Mouse (Mus musculus): ENCODE measurements around the gene Gstm2. TPM values are rescaled to one million over a fixed set of nuclear protein-coding genes. Genes with fewer than 3 reads are reported as not detected.
"Not testable (repeated sequence)": the region's sequence is repeated elsewhere in the genome, so short reads cannot be mapped to it uniquely, and the experiment has no call there.

The Gstm2 gene
- polyA plus RNA-seq, 1 experiment from 2014 or later = 6.2 TPM

- H3K27ac ChIP-seq (replicated peaks; ENCODE audit: low read depth, low read length) = no peak overlapping the region
- H3K9ac ChIP-seq (replicated peaks; ENCODE audit: low read length) = no peak overlapping the region
- DNase-seq (peak; percentile 76), ATAC-seq (ENCODE audit: low FRiP score, low TSS enrichment) (no peak)
- no peaks in the 10 kb centered on the region for H3K9me3 ChIP-seq (ENCODE audit: control insufficient read depth, low read length)
- no peak overlapping the region for H3K4me3 ChIP-seq (replicated peaks; ENCODE audit: low read depth, low read length)
- H3K27me3 ChIP-seq (ENCODE audit: control insufficient read depth, insufficient read depth, low read length) = no peaks in the 10 kb centered on the region
- H3K4me2 ChIP-seq (ENCODE audit: low read length) = no peak overlapping the region
- H3K4me1 ChIP-seq (ENCODE audit: control insufficient read depth, insufficient read depth, low read length) = peaks cover 8% of the 10 kb centered on the region; the same call in 1 of the 2 replicates
- 18% methylated on average over 3 of the region's 3 CpGs for WGBS
- no peaks in the 10 kb centered on the region for H3K36me3 ChIP-seq (ENCODE audit: control insufficient read depth, insufficient read depth, low read length)
These were observed 25.3 kb upstream of the Gstm2 start for GRCm38 (mm10) chr3:108011558-108011957.

GRCm38 (mm10) chr3:108010286-108010685 lies 24.0 kb upstream of the Gstm2 start:
- no peak for ATAC-seq (ENCODE audit: low FRiP score, low TSS enrichment)
- Histone ChIP-seq H3K9me3 (ENCODE audit: control insufficient read depth, low read length) (no peaks in the 10 kb centered on the region), H3K27ac (replicated peaks; ENCODE audit: low read depth, low read length) (no peak overlapping the region), H3K4me2 (ENCODE audit: low read length) (no peak overlapping the region), H3K9ac (replicated peaks; ENCODE audit: low read length) (no peak overlapping the region), H3K4me3 (replicated peaks; ENCODE audit: low read depth, low read length) (no peak overlapping the region), H3K36me3 (ENCODE audit: control insufficient read depth, insufficient read depth, low read length) (no peaks in the 10 kb centered on the region), H3K27me3 (ENCODE audit: control insufficient read depth, insufficient read depth, low read length) (no peaks in the 10 kb centered on the region), H3K4me1 (ENCODE audit: control insufficient read depth, insufficient read depth, low read length) (peaks cover 8% of the 10 kb centered on the region; the same call in 1 of the 2 replicates)
- WGBS = 62% methylated on average over 2 of the region's 2 CpGs
- peak; percentile 53 for DNase-seq

- no peaks in the 10 kb centered on the region for H3K36me3 ChIP-seq (ENCODE audit: control insufficient read depth, insufficient read depth, low read length)
- no peaks in the 10 kb centered on the region for H3K9me3 ChIP-seq (ENCODE audit: control insufficient read depth, low read length)
- H3K4me1 ChIP-seq (ENCODE audit: control insufficient read depth, insufficient read depth, low read length) = no peaks in the 10 kb centered on the region
- ATAC-seq (ENCODE audit: low FRiP score, low TSS enrichment) = no peak
- no peak for DNase-seq
- no peaks in the 10 kb centered on the region for H3K27me3 ChIP-seq (ENCODE audit: control insufficient read depth, insufficient read depth, low read length)
- no peak overlapping the region for H3K27ac ChIP-seq (replicated peaks; ENCODE audit: low read depth, low read length)
- H3K4me3 ChIP-seq (replicated peaks; ENCODE audit: low read depth, low read length) = no peak overlapping the region
- 90% methylated on average over 8 of the region's 8 CpGs for WGBS
- H3K9ac ChIP-seq (replicated peaks; ENCODE audit: low read length) = no peak overlapping the region
- no peak overlapping the region for H3K4me2 ChIP-seq (ENCODE audit: low read length)
These were observed 15.8 kb upstream of the Gstm2 start for GRCm38 (mm10) chr3:108002021-108002420.

- H3K36me3 ChIP-seq (ENCODE audit: control insufficient read depth, insufficient read depth, low read length) = no peaks in the 10 kb centered on the region
- no peaks in the 10 kb centered on the region for H3K4me1 ChIP-seq (ENCODE audit: control insufficient read depth, insufficient read depth, low read length)
- H3K9ac ChIP-seq (replicated peaks; ENCODE audit: low read length) = no peak overlapping the region
- WGBS = 89% methylated on average over 3 of the region's 3 CpGs
- H3K4me2 ChIP-seq (ENCODE audit: low read length) = no peak overlapping the region
- no peak overlapping the region for H3K27ac ChIP-seq (replicated peaks; ENCODE audit: low read depth, low read length)
- H3K4me3 ChIP-seq (replicated peaks; ENCODE audit: low read depth, low read length) = no peak overlapping the region
- no peaks in the 10 kb centered on the region for H3K27me3 ChIP-seq (ENCODE audit: control insufficient read depth, insufficient read depth, low read length)
- H3K9me3 ChIP-seq (ENCODE audit: control insufficient read depth, low read length) = no peaks in the 10 kb centered on the region
- no peak for DNase-seq
- ATAC-seq (ENCODE audit: low FRiP score, low TSS enrichment) = no peak
These were observed 13.2 kb upstream of the Gstm2 start for GRCm38 (mm10) chr3:107999491-107999890.

- ATAC-seq (ENCODE audit: low FRiP score, low TSS enrichment) (no peak), DNase-seq (no peak)
- H3K27me3 ChIP-seq (ENCODE audit: control insufficient read depth, insufficient read depth, low read length) = no peaks in the 10 kb centered on the region
- WGBS = 81% methylated on average over 3 of the region's 3 CpGs
- no peak overlapping the region for H3K4me3 ChIP-seq (replicated peaks; ENCODE audit: low read depth, low read length)
- no peaks in the 10 kb centered on the region for H3K9me3 ChIP-seq (ENCODE audit: control insufficient read depth, low read length)
- no peak overlapping the region for H3K27ac ChIP-seq (replicated peaks; ENCODE audit: low read depth, low read length)
- H3K36me3 ChIP-seq (ENCODE audit: control insufficient read depth, insufficient read depth, low read length) = no peaks in the 10 kb centered on the region
- H3K4me2 ChIP-seq (ENCODE audit: low read length) = no peak overlapping the region
- no peaks in the 10 kb centered on the region for H3K4me1 ChIP-seq (ENCODE audit: control insufficient read depth, insufficient read depth, low read length)
- no peak overlapping the region for H3K9ac ChIP-seq (replicated peaks; ENCODE audit: low read length)
These were observed 12.3 kb upstream of the Gstm2 start for GRCm38 (mm10) chr3:107998591-107998990.

- Histone ChIP-seq H3K9me3 (ENCODE audit: control insufficient read depth, low read length) (no peaks in the 10 kb centered on the region), H3K27ac (replicated peaks; ENCODE audit: low read depth, low read length) (no peak overlapping the region), H3K27me3 (ENCODE audit: control insufficient read depth, insufficient read depth, low read length) (no peaks in the 10 kb centered on the region), H3K36me3 (ENCODE audit: control insufficient read depth, insufficient read depth, low read length) (no peaks in the 10 kb centered on the region), H3K4me3 (replicated peaks; ENCODE audit: low read depth, low read length) (no peak overlapping the region), H3K4me2 (ENCODE audit: low read length) (no peak overlapping the region), H3K9ac (replicated peaks; ENCODE audit: low read length) (no peak overlapping the region), H3K4me1 (ENCODE audit: control insufficient read depth, insufficient read depth, low read length) (no peaks in the 10 kb centered on the region)
- 84% methylated on average over 4 of the region's 4 CpGs for WGBS
- no peak for ATAC-seq (ENCODE audit: low FRiP score, low TSS enrichment)
- DNase-seq = no peak
These were observed 10.3 kb upstream of the Gstm2 start for GRCm38 (mm10) chr3:107996576-107996975.

- not testable (repeated sequence) for ATAC-seq (ENCODE audit: low FRiP score, low TSS enrichment); H3K4me3 ChIP-seq (replicated peaks; ENCODE audit: low read depth, low read length); H3K27ac ChIP-seq (replicated peaks; ENCODE audit: low read depth, low read length); H3K4me2 ChIP-seq (ENCODE audit: low read length); H3K9me3 ChIP-seq (ENCODE audit: control insufficient read depth, low read length); H3K36me3 ChIP-seq (ENCODE audit: control insufficient read depth, insufficient read depth, low read length); H3K9ac ChIP-seq (replicated peaks; ENCODE audit: low read length); H3K4me1 ChIP-seq (ENCODE audit: control insufficient read depth, insufficient read depth, low read length); DNase-seq; H3K27me3 ChIP-seq (ENCODE audit: control insufficient read depth, insufficient read depth, low read length)
- WGBS = 74% methylated on average over 2 of the region's 2 CpGs
These were observed 9.7 kb upstream of the Gstm2 start for GRCm38 (mm10) chr3:107995974-107996373.

- not testable (repeated sequence) for H3K27me3 ChIP-seq (ENCODE audit: control insufficient read depth, insufficient read depth, low read length); DNase-seq; H3K4me1 ChIP-seq (ENCODE audit: control insufficient read depth, insufficient read depth, low read length); ATAC-seq (ENCODE audit: low FRiP score, low TSS enrichment); H3K4me3 ChIP-seq (replicated peaks; ENCODE audit: low read depth, low read length); H3K27ac ChIP-seq (replicated peaks; ENCODE audit: low read depth, low read length); H3K9ac ChIP-seq (replicated peaks; ENCODE audit: low read length); H3K9me3 ChIP-seq (ENCODE audit: control insufficient read depth, low read length); H3K36me3 ChIP-seq (ENCODE audit: control insufficient read depth, insufficient read depth, low read length); H3K4me2 ChIP-seq (ENCODE audit: low read length)
- 96% methylated on average over 2 of the region's 2 CpGs for WGBS
These were observed 1.1 kb downstream of the Gstm2 start for GRCm38 (mm10) chr3:107985141-107985540.

- no peaks in the 10 kb centered on the region for H3K9me3 ChIP-seq (ENCODE audit: control insufficient read depth, low read length)
- no peaks in the 10 kb centered on the region for H3K4me1 ChIP-seq (ENCODE audit: control insufficient read depth, insufficient read depth, low read length)
- no peaks in the 10 kb centered on the region for H3K27me3 ChIP-seq (ENCODE audit: control insufficient read depth, insufficient read depth, low read length)
- no peak overlapping the region for H3K4me3 ChIP-seq (replicated peaks; ENCODE audit: low read depth, low read length)
- H3K36me3 ChIP-seq (ENCODE audit: control insufficient read depth, insufficient read depth, low read length) = no peaks in the 10 kb centered on the region
- no peak for DNase-seq
- no peak overlapping the region for H3K27ac ChIP-seq (replicated peaks; ENCODE audit: low read depth, low read length)
- no peak overlapping the region for H3K9ac ChIP-seq (replicated peaks; ENCODE audit: low read length)
- no peak overlapping the region for H3K4me2 ChIP-seq (ENCODE audit: low read length)
- WGBS = 92% methylated on average over 5 of the region's 5 CpGs
- no peak for ATAC-seq (ENCODE audit: low FRiP score, low TSS enrichment)
These were observed 1.8 kb downstream of the Gstm2 start for GRCm38 (mm10) chr3:107984471-107984870.
